Mouse (Mus musculus) embryonic facial prominence, embryonic 14.5 days (tissue): ENCODE measurements at regions not wholly inside any gene's neighbourhood (a gene's known extent, or its start where the extent isn't known, plus 50 kb on each side); places are given as distances from the start of the nearest gene placed in this dataset.
"Not testable (repeated sequence)": the region's sequence is repeated elsewhere in the genome, so short reads cannot be mapped to it uniquely, and the experiment has no call there.

Source experiments
- ATAC-seq: fragments of 200-750 bp; cut with Nextera tagmentation; 2 replicates; pipeline ENCODE4 v1.8.0; 2017; ENCODE audit warnings: low read depth, moderate number of reproducible peaks, moderate TSS enrichment
- DNase-seq: peaks from one replicate; pipeline ENCODE4 v3.0.0-alpha.2; 2015; ENCODE audit warnings: low spot score
- H3K27ac ChIP-seq: fragments of 300-500 bp; sonication (generic); replicated peaks from 2 replicates; pipeline ENCODE4 v1.5.1; 2014; ENCODE audit warnings: low read depth, mild to moderate bottlenecking, low read length, moderate library complexity
- H3K27me3 ChIP-seq: fragments of 300-500 bp; sonication (generic); replicated peaks from 2 replicates; pipeline ENCODE4 v1.6.1; 2014; ENCODE audit warnings: low read length; ENCODE audit not compliant: control insufficient read depth, insufficient read depth
- H3K36me3 ChIP-seq: fragments of 300-500 bp; sonication (generic); 2 replicates; pipeline ENCODE4 v1.6.1; 2014; ENCODE audit warnings: low read length, mixed read lengths; ENCODE audit not compliant: control insufficient read depth, insufficient read depth
- H3K4me1 ChIP-seq: fragments of 300-500 bp; sonication (generic); 2 replicates; pipeline ENCODE4 v1.6.1; 2014; ENCODE audit warnings: antibody characterized with exemption, low read length; ENCODE audit not compliant: control insufficient read depth, insufficient read depth
- H3K4me2 ChIP-seq: fragments of 300-500 bp; sonication (generic); 2 replicates; pipeline ENCODE4 v1.6.1; 2014; ENCODE audit warnings: low read depth, mild to moderate bottlenecking, low read length, moderate library complexity, mixed read lengths
- H3K4me3 ChIP-seq: fragments of 300-500 bp; sonication (generic); 2 replicates; pipeline ENCODE4 v1.5.1; 2014; ENCODE audit warnings: low read depth, mild to moderate bottlenecking, low read length
- H3K9ac ChIP-seq: fragments of 300-500 bp; sonication (generic); 2 replicates; pipeline ENCODE4 v1.6.1; 2014; ENCODE audit warnings: low read depth, mild to moderate bottlenecking, low read length, moderate library complexity, mixed read lengths
- H3K9me3 ChIP-seq: fragments of 300-500 bp; sonication (generic); 2 replicates; pipeline ENCODE4 v1.6.1; 2016; ENCODE audit warnings: low read length; ENCODE audit not compliant: control insufficient read depth
- WGBS: fragments of 180-500 bp; shearing (Covaris S2); extraction: QIAGEN DNeasy Blood & Tissue Kit; methylation state at CpG from one replicate; pipeline ENCODE4 v1.1.7; 2014; 5-methylcytosine and 5-hydroxymethylcytosine counted together

- WGBS: 1% methylated on average over 16 of the region's 77 CpGs
- DNase-seq: peak; percentile 9
- ATAC-seq, H3K9me3 ChIP-seq, H3K36me3 ChIP-seq, H3K27me3 ChIP-seq, H3K4me1 ChIP-seq, H3K27ac ChIP-seq: not testable (repeated sequence)
- peak overlapping the region; percentile 47 for H3K4me2 ChIP-seq
- peak overlapping the region; percentile 58 for H3K4me3 ChIP-seq
- peak overlapping the region; percentile 78 for H3K9ac ChIP-seq
Observed at GRCm38 (mm10) chr12:24252071-24252874, 155.2 kb upstream of the 9030624G23Rik start.
